Mouse (Mus musculus) megakaryocyte-erythroid progenitor cell, adult 5-6 weeks (primary cell): ENCODE measurements around the gene Rac2. TPM values are rescaled to one million over a fixed set of nuclear protein-coding genes. Genes with fewer than 3 reads are reported as not detected.

Source experiments
- ATAC-seq: replicated peaks from 2 replicates; pipeline ENCODE4 v1.8.0; 2016; ENCODE audit warnings: mild to moderate bottlenecking, inconsistent platforms; ENCODE audit not compliant: severe bottlenecking, poor library complexity, low FRiP score, low TSS enrichment
- total RNA-seq, 2 experiments: library from RNA; stranded (forward) in 1 of 2; stranded (reverse) in 1 of 2; fragments of 200-1000, 215-1000 nt in 1 of 2; fragments of >200 nt in 1 of 2; fragmentation: Nextera tagmentation in 1 of 2; gene quantifications; 2 replicates each; pipeline ENCODE4 v1.2.3; 2014 to 2017

Gene Rac2
- total RNA-seq (2014; fragmentation: Nextera tagmentation), result 134 and 169 TPM in 2 replicates
- total RNA-seq (2017), result 33.0 and 80.9 TPM in 2 replicates

DNA sequence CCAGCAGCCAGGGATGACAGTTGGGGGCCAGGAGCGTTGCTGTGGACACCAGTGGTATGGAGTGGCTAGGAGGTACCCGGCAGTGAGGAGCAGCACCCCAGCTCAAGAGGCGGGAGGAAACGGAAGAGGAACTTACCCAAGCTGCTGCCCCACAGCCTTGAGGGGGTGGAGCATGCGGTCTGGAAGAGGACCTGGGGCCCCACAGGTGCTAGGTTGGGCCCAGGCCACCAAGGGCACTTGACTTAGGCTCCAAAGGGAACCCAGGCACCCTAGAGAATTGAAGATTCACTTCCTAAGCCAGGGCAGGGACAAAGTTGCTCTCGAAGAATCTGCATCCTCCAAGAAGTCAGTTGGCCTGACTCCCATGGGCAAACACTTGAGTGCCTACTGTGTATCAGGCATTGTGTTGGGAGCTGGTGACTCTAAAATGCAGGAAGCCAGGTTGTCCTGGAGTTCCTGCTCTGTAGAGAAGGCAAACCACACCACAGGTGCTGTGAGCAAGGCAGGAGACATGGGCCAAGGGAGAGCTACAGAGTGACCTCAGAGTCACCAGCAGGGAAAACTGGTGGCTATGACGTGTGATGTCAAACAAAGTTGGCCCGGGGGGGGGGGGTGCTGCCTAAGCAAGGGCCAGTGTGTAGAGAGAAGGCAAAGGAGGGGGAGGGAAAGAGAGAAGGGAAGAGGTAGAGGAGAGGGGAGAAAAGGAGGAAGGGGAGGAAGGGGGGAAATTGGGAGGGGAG, at the start of gene Rac2:
Rac2 (minus strand) TSS at position 126 of the 740 bp plus-strand sequence.
- 0 out of 2 replicates have a peak, but pooled peaks have one; percentile 30 for ATAC-seq

DNA sequence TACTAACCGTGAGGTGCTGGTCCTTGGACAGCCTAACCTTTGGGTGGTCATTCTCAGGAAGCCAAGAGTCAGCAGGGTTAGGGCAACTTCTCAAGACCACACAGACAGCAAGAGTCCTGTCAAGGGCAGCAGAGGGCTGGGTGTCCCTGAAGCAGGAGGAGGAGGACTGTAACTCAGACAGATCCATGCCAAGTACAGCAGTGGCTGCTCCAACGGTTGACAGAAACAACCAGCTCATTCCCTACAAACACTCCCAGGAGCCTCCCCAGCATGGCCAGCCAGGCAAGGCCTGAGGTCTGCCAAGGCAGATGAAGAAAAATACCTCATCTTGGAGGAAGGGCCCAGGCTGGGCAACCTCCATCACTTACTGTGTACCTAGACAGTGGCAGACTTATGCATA, 44.4 kb upstream of the Rac2 start:
- ATAC-seq, result no peak

DNA sequence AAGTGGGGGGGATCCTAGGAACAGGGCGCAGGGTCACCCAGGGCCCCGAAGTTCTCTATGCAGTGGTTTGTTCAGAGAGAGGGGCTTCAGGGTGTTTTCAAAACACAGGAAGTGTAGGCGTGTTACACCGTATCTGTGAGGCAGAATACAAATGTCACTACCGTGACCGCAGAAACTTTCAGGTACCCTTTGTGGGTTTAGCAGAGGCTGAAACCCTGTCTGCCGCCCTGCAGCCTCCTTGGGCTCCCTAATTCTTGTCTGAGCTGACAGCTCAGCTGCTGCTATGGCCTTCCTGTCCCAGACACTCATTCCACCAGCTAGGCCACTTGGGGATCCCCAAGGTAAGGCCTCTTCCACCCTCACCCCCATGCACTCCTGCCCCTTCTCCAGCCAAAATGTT, 42.0 kb upstream of the Rac2 start:
- no peak for ATAC-seq

DNA sequence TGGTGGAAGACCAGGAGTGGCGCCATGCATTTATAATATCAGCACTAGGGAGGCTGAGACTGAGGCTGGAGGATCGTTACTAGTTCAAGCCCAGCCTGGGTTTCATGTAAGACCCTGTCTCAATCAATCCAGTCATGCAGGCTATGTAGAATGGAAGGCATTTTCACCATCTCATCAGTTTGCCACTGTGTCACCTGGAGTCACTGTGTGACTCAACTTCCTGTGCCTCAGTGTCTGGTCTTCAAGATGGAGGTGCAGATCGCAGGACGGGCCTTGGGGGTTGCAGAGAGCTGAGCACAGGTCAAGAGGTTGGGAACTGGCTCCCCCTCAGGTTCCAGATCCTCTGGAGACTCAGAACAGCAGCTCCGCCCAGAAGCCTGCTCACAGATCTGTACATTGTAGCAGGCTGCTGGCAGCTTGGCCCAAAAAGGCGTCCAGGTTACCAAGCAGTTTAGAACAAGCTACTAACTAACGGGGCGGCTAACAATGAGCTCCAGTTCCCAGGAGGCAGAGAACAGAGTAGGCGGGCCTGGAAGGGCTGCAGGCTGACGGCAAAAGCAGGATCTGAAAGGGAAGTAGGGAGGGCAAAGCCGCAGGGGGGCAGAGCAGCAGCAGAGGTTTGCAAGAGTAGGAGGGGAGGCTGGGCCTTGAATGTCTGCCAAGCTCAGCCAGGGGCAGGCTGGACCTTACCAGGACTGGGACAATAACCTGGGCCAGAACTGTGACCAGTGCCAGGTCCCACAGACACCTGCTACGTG, 38.3 kb upstream of the Rac2 start:
- ATAC-seq, result no peak

DNA sequence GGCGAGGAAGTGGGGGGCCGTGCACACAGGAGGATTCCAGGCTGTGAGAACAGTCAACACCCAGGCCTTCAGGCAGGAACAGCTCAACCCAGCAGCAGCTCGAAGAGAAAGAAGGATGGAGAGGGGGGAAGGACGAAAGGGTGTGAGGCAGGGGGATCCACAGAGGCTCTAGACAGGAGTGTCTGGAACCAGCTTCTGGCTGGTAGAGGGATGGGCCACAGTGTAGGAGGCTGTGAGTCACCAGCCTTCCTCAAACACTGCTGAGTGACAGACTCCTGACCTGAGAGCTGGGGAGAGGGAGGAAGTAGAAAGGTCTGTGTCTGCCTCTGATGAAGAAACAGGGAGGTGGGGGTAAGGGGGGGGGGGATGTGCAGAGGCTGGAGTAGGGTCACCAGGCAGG, 34.9 kb upstream of the Rac2 start:
- no peak for ATAC-seq

DNA sequence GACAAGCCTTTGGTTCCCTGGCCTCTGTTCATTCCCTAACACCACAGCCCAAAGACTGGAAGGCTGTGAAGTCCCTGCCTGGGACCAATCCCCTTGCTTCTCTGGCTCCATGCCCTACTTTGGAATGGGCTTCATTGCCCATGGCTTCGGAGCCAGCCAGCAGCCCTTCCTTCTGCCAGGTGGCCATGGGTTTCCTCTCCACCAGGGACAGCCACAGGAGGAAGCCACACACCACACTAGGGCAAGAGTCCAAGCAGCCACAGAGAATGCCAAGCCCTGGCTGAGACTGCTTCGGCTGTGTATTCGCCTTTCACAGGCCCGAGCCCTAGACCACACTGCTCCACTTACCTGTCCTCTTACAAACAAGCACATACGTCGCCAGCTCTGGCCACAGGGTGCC, 33.5 kb upstream of the Rac2 start:
- ATAC-seq, result no peak

DNA sequence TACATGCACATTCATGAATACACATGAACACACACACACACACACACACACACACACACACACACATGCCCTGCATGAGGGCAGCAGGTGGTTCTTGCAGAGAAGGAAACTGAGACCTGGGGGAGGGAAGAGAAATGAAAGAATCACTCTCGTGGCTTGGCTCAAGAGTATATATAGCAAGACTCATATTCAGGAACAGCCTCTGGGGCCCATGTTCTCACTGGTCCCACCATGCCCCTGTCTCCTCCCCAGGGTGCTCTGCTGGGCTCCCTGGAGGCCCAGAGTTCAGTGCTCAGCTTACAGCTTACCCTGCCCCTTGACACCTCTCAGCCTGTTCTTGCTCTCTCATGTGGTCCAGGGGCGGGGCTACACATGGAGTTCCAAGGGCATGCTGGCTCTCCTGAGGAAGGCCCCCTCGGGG, 32.8 kb upstream of the Rac2 start:
- ATAC-seq, result no peak

DNA sequence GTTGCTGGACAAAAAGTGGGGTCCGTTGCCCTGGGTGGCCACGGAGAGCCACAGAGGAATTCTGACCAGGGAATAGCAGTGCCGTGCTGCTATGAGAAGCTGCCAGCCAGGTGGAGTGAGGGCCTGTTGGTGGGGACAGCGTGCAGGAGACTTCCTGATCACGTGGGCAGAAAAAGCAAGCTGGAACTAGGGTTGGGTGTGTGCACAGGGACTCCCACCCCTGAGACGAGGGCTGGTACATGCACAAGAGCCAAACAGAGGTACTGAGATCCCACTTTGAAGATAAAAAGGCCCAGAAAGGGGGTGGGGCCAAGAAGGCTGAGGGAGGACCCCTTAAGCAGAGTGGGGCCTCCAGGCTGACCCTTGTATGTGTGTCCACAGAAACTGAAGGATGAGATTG, 31.7 kb upstream of the Rac2 start:
- no peak for ATAC-seq

DNA sequence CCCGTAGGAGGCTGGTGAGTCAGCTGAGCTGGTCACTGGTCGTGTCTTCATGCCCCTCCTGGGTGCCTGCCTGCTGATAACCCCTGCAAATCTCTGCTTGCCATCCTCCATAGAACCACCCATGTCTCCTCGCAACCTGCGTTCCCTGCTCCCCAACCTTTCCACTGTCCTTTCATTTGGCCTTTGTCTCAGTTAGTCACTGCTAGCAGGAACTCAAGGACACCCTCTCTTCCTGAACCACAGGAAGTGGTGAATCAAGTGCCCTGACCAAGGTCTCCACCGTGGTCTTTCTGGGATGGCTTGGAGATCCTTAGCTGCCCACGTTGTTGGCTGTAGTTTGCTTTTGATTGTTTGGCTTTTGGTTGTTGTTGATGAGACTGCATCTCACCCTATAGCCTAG, 28.6 kb upstream of the Rac2 start:
- no peak for ATAC-seq

DNA sequence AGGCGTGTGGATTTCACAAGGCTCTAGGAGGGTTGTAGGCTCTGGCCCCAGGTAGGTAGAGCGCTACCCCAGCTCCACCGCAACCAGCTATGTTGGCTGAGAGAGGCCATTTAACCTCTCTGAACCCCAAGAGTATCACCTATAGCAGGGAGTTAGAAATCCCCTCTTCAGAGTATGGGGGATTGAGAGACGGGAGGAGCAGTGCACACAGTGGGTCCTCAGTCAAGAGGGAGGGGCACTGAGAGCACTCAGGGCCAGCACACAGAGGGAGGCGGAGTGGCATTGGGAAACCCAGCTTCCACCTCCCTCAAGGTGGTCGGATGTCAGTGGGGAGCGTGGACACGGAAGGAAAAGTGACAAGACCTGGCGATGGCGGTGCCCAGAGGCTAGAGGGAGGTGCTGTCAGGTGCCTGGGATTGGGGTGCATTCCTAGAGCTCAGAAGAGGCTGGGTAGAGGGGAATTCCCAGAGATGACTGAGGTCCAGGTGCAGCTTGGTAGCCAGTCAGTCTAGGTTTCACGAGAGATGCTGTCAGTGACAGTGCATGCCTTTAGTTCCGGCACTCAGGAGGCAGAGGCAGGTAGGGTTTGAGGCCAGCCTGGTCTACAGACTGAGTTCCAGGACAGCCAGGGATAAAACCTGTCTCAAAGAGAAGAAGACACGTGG, 27.1 kb upstream of the Rac2 start:
- no peak for ATAC-seq

DNA sequence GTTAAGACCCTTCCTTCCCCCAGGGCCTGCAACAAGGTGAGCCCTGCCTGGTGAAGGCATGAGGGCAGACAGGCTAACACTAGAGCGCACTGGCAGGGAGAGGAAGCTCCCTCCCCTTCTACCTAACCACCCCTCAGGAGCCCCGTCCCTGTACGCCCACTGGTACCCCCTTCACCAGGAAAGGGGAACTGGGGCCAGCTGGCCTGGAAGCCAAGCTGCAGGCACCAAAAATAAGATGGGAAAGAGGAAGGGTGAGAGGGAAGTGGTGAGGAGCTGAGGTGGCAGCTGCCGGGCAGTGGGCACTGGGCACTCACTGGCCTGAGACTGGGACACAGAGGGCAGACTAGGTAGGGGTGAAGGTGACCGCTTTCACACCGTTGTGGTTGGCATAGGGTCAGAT, 26.5 kb upstream of the Rac2 start:
- no peak for ATAC-seq

DNA sequence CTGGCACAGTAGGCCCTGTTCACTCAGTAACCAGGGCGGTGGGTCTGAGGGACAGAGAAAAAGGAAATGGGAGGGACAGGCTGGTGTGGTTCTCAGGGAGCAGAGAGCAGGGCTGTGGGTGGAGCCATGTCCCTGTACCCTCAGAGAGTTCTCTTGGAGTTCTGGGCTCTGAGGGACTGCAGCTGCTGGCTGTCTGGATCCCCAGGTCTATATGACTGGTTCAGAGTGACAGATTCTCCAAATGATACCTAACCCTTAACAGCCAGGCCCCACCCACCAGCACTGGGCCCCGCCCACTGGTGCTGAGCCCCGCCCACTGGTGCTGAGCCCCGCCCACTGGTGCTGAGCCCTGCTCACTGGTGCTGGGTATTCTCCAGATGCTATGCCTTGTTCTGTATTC, 25.1 kb upstream of the Rac2 start:
- ATAC-seq, result peak; percentile 62

DNA sequence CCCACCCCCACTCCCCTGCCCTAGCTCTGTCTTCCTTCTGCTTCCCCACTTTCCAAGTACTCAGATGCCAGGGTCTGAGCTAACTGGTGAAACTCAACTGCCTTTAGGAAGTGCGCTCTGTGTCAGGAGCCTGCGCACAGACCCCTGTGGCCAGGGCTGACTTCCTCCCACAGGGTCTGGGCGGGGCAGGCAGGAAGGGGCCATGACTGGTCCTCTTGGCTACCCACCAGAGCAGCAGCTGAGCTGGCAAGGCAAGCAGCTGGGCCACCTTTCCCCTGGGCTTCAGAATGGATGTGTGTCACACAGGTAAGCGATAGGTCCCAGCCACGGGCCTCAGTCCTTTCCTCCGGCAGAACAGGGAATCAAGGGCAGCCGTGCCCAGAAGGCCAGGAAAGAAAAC, 24.3 kb upstream of the Rac2 start, which contains the start of gene Cyth4:
Cyth4 (plus strand) TSS at position 134 of the 400 bp plus-strand sequence.
- ATAC-seq, result 0 out of 2 replicates have a peak, but pooled peaks have one; percentile 18

DNA sequence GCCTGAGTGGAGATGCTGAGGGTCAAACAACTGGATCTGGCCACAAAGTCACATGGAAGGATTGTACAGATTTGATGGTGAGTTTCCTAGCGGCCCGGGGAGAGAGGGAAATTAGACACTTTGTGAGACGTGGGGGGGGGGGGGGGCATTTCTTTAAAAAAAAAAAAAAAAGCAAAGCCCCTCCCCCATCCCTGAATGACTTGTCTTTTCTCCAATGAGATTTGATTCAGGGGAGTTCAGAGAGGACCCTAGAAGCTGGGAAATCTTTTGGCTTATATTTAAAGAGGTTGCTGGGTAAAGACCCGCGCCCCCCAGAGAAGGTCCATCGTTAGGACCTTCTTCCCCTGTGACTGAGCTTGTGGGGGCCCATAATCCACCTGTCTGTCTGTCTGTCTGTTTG, 23.9 kb upstream of the Rac2 start:
- ATAC-seq, result no peak

DNA sequence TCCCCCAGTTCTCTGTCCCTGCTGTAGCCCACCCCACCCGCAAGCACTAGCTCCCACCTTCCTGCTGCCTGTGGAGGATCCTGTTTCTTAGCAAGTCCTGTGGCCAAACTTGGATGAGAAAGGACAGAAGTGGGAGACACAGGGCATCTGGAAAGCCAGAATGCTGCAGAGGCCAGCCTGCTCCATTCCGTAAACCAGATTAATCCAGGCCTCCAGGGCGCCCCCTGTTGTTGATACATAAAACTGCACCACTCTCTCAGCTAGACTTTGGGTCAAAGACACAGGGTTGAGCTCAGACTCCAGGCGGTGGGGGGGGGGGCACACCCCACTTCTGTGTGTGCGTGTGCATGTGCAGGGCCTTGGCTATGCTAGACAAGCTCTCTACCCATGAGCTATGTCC, 22.9 kb upstream of the Rac2 start:
- ATAC-seq, result no peak

DNA sequence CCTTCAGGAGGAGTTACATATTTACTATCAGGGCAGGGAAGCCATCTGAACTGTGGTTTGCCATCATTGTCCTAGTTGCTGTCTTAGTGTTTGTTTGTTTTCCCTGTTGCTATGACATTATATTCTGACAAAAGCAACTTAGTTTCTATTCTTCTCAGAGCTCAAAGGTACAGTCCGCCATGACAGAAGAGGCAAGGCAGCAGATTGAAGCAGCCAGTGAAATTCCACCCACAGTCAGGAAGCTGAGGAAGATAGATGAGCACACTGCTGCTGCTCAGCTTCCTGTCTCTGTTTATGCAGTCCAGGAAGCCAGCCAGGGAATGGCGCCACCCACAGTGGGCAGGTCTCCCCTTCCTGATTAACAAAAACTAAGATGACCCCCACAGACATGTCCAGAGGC, 22.2 kb upstream of the Rac2 start:
- ATAC-seq, result no peak

DNA sequence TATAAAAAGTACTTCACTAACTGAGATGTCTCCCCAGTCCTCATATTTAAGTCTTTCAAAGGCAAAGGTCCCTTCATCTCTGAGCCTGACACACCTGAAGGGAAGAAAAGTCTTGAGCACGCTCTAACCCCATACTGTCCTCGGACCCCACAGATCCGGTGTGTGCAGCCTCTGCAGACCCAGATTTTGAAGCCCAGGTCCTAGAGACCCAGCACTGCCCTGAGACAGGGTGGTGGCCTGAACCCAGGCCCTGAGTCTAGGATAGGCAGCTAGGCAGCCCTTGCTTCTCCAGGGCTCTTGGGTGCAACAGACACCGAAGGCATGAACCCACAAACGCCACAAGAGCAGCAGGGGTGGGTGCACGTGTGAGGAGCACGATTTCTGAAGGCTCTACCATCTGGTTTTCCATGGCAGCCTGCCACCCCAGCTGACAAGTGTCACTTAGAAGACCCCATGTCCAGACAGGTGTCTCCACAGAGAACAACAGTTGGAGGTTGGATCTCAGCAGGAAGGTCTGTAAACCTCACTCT, 21.4 kb upstream of the Rac2 start:
- ATAC-seq, result no peak

DNA sequence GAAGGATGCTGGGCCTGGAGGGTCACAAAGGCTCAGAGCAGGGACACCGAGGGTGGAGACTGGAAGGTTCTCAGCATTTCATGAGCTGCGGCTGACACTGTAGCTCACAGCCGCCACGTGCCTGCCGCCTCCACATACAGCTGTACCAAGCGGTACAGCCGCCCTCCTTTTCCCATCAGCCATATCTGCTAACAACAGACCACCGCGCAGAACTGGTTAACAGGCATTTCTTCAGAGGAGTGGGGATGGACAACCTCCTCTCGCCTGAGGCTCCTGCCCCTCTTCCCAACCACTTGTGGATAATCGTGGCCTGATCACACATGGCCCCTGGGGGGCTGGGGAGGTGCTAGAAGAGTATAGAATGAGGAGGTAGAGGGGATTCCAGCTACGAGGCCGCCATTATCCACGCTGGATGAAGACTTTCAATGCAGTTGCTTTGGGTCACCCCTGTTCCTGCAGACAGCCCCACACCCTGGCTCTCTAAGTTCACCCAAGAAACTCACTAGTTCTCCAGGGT, 19.9 kb upstream of the Rac2 start:
- no peak for ATAC-seq

DNA sequence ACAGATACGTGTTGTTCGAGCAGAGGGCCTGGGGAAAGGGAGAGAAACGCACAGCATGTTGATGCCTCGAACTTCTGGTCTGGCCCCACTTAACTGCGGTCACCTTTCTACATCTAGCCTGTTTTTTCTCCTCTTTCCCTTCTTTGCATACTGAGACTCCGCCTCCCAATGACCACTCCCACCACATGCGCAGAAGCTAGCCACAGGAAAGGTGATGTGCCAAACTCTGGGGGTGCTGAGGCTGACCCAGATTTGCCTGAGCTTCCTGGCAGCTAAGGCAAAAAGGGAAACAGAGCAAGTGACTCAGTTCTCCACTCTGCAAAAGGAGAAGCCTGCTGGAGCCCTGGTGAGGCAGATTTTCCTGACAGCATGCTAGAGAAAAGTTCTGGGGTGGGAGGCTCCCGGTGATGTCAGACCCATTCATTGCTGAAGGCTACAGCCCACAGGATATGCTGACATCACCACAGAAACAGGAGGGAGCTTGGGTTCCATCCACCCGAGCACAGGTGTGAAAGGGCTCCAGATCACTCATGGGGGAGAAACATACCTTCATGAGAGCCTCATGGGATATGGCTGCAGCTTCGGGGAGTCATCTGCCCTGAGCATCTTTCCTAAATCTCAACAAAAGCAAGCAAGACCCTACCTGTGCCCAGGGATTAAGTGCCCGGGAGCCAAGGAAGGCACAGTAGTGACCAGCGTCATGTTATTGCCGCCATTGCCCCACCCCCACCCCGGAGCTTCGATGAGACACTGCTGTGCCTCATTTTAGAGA, 19.3 kb upstream of the Rac2 start:
- no peak for ATAC-seq
